Mouse (Mus musculus) thymus, adult 2 months (tissue): ENCODE data around the gene Insl3.

ENCODE experiments used
- CTCF ChIP-seq: fragments of 200-500 bp; IDR thresholded peaks from 2 replicates; pipeline ENCODE4 v1.5.1; 2012; ENCODE audit warnings: mild to moderate bottlenecking, control low read depth, low read length, moderate library complexity, borderline replicate concordance; ENCODE audit not compliant: control insufficient read depth, poor library complexity, insufficient read depth; ENCODE audit errors: extremely low read depth
- POLR2A ChIP-seq: fragments of 200-500 bp; IDR thresholded peaks from 2 replicates; pipeline ENCODE4 v1.6.1; 2012; ENCODE audit warnings: mild to moderate bottlenecking, low read length, control low read depth, moderate library complexity; ENCODE audit not compliant: control insufficient read depth, poor library complexity, insufficient read depth; ENCODE audit errors: extremely low read depth

DNA sequence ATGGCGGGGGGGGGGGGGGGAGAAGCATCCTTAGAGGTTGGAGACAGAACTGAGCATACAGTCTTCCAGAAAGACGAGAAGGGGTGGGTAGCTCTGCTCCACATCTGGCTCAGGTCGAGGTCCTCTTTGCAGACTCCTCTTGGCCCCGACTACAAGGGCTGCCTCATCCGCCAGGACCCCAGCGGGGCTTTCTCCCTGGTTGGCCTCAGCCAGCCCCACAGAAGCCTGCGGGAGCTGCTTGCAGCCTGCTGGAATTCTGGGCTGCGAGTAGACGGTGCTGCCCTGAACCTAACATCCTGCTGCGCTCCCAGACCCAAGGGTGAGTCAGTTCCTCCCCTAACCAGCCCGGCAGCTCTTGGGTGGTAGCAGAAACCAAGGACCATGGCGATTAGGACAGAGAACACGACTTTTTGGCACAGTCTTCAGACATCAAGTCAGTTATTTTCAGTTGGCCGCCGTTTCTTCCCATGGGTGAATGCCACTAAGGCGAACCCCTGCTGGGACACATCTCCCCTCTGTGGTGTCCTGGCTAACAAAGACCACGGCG, 7.6 kb upstream of the Insl3 start:
- TF ChIP-seq POLR2A (no peak), CTCF (no peak)
